Mouse (Mus musculus) forebrain, embryonic 12.5 days (tissue): ENCODE data around the gene Nrros. TPM values are rescaled to one million over a fixed set of nuclear protein-coding genes. Genes with fewer than 3 reads are reported as not detected.

Experiments used
- ATAC-seq: fragments of 200-750 bp; cut with Nextera tagmentation; 2 replicates; pipeline ENCODE4 v1.8.0; 2017; ENCODE audit warnings: moderate TSS enrichment; ENCODE audit not compliant: low FRiP score
- H3K27ac ChIP-seq: fragments of 300-500 bp; sonication (generic); 2 replicates; pipeline ENCODE4 v1.5.1; 2016; ENCODE audit warnings: mild to moderate bottlenecking
- H3K27me3 ChIP-seq: fragments of 300-500 bp; sonication (generic); 2 replicates; pipeline ENCODE4 v1.6.1; 2016; ENCODE audit warnings: mild to moderate bottlenecking
- H3K36me3 ChIP-seq: fragments of 300-500 bp; sonication (generic); replicated peaks from 2 replicates; pipeline ENCODE4 v1.6.1; 2016; ENCODE audit warnings: mild to moderate bottlenecking
- H3K4me1 ChIP-seq: fragments of 300-500 bp; sonication (generic); 2 replicates; pipeline ENCODE4 v1.6.1; 2016
- H3K4me2 ChIP-seq: fragments of 300-500 bp; sonication (generic); 2 replicates; pipeline ENCODE4 v1.6.1; 2016; ENCODE audit warnings: mild to moderate bottlenecking, moderate library complexity
- H3K4me3 ChIP-seq: fragments of 300-500 bp; sonication (generic); replicated peaks from 2 replicates; pipeline ENCODE4 v1.5.1; 2016; ENCODE audit warnings: mild to moderate bottlenecking
- H3K9ac ChIP-seq: fragments of 300-500 bp; sonication (generic); 2 replicates; pipeline ENCODE4 v1.6.1; 2016; ENCODE audit warnings: mild to moderate bottlenecking
- H3K9me3 ChIP-seq: fragments of 300-500 bp; sonication (generic); 2 replicates; pipeline ENCODE4 v1.6.1; 2016
- WGBS: fragments of 180-500 bp; shearing (Covaris S2); methylation state at CpG from one replicate; pipeline ENCODE4 v1.1.7; 2016; 5-methylcytosine and 5-hydroxymethylcytosine counted together
- polyA plus RNA-seq: library from polyadenylated mRNA; unstranded; fragments of >200 nt; fragmentation: Nextera tagmentation; extraction: Ambion mirVana; gene quantifications from 2 replicates; pipeline ENCODE4 v1.2.1, GENCODE M21; 2016

Gene Nrros
- 6.8 and 7.4 TPM in 2 replicates for polyA plus RNA-seq

DNA sequence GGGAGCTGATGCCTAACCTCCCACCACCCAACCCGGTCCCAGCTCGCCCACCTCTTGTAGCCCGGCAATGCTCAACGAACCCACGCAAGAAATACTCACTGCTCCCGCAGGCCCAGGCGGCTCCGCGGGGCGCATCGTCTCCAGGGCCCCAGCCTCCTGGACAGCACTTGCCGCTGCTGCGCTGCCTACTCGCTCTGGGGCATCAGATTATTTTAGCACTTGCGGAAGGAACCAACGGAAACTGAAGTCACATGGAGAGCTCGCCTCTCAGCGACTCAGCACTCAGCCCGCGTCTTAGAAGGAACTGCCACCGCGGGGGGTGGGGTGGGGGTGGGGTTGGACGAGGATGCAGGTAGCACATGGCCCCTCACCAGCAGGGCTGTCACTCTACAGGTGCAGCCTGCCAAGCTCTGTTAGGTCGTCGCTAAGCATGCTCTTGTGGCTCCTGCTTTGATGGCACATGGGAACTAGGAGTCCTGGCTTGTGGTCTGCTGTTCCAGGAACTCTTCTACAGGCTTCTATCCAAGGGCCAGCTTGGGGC is at the start of gene Nrros:
Gene Nrros, minus strand, starts transcription at position 314 of the 541 bp plus-strand sequence.
- Histone ChIP-seq H3K9ac (0 out of 2 replicates have a peak within 1 kb of the TSS, but pooled peaks have one; percentile 45), H3K27me3 (peaks cover 19% of the 10 kb centered on the region; the same call in 1 of the 2 replicates), H3K27ac (no peak within 1 kb of the TSS), H3K36me3 (no peaks in the 10 kb centered on the region), H3K4me1 (peaks cover 11% of the 10 kb centered on the region), H3K4me3 (peak within 1 kb of the TSS; percentile 33), H3K4me2 (peak within 1 kb of the TSS; percentile 57), H3K9me3 (no peaks in the 10 kb centered on the region)
- WGBS: 4% methylated on average over 25 of the region's 25 CpGs
- ATAC-seq: no peak

GRCm38 (mm10) chr16:32214804-32215576 is 49.6 kb upstream of the Nrros start:
- no peak for ATAC-seq
- Histone ChIP-seq H3K9me3 (0 out of 2 replicates have a peak, but pooled peaks cover 2% of the 10 kb centered on the region), H3K4me3 (no peak overlapping the region), H3K27me3 (no peaks in the 10 kb centered on the region), H3K27ac (no peak overlapping the region), H3K4me1 (no peaks in the 10 kb centered on the region), H3K36me3 (no peaks in the 10 kb centered on the region), H3K4me2 (no peak overlapping the region), H3K9ac (no peak overlapping the region)
- 83% methylated on average over 17 of the region's 17 CpGs for WGBS

DNA sequence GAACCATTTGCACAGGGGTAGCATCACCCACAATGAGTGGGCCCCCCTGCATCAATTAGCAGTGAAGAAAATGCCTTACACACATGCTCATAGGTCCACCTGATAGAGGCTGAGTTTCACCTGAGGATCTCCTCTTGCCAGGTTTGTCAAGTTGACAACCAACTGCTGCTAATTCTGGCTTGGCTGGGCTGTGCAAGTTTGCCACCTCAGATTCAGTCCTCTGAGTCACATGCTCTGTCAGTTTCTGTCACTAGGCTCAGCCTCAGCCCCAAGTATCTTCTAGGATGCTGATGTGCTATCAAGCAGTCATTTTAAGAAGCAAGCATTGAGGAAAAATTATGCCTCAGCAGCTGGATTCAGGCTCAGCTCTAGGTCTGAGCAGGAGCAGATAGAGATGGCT is 48.8 kb upstream of the Nrros start:
- Histone ChIP-seq H3K4me2 (no peak overlapping the region), H3K27me3 (no peaks in the 10 kb centered on the region), H3K9ac (no peak overlapping the region), H3K27ac (no peak overlapping the region), H3K36me3 (no peaks in the 10 kb centered on the region), H3K4me3 (no peak overlapping the region), H3K9me3 (0 out of 2 replicates have a peak, but pooled peaks cover 7% of the 10 kb centered on the region), H3K4me1 (no peaks in the 10 kb centered on the region)
- ATAC-seq: no peak

- no peak overlapping the region for H3K4me3 ChIP-seq
- H3K27me3 ChIP-seq: no peaks in the 10 kb centered on the region
- no peak overlapping the region for H3K27ac ChIP-seq
- no peaks in the 10 kb centered on the region for H3K36me3 ChIP-seq
- no peak overlapping the region for H3K9ac ChIP-seq
- ATAC-seq: no peak
- no peak overlapping the region for H3K4me2 ChIP-seq
- peaks cover 5% of the 10 kb centered on the region for H3K4me1 ChIP-seq
- H3K9me3 ChIP-seq: 0 out of 2 replicates have a peak, but pooled peaks cover 4% of the 10 kb centered on the region
- 65% methylated on average over 3 of the region's 3 CpGs for WGBS
Observed at GRCm38 (mm10) chr16:32204902-32205301, 39.5 kb upstream of the Nrros start.

DNA sequence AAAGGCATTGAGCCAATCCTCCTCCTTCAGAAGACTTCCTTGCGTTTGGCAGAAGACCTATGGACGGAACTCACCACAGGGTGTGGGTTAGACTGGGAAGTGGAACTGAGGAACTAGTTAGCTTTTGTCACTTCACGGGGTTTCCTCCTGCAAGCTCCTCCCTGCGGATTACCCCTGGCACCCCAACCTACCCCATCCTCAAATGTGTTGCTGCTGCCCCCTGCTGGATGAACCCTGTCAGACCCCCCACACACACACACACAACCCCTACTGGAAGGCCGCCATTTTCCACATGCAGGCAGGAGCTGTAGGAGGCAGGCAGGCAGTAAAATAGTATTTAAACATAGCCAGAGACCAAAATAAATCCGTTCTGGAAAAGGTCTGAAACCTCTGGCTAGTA is 37.3 kb upstream of the Nrros start:
- no peaks in the 10 kb centered on the region for H3K9me3 ChIP-seq
- no peaks in the 10 kb centered on the region for H3K36me3 ChIP-seq
- H3K4me1 ChIP-seq: peaks cover 5% of the 10 kb centered on the region
- H3K27me3 ChIP-seq: no peaks in the 10 kb centered on the region
- no peak overlapping the region for H3K4me3 ChIP-seq
- no peak overlapping the region for H3K4me2 ChIP-seq
- no peak for ATAC-seq
- 83% methylated on average over 6 of the region's 6 CpGs for WGBS
- H3K27ac ChIP-seq: no peak overlapping the region
- no peak overlapping the region for H3K9ac ChIP-seq

DNA sequence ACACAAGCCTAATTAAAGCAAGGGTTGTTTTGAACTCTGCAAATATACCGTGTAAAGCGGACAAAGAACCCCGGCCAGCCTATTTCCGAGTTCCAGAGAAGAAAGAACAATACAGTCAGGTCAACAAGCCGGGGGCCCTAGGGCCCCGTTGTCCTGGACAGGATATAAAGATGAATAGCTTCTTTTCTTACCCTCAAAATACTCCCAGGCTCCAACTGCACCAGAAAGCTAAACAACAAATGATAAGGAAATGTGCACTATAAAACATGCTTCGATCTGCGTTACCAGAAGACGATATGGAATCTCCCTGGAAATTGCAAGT is 35.6 kb upstream of the Nrros start:
- H3K4me3 ChIP-seq: no peak overlapping the region
- 38% methylated on average over 9 of the region's 9 CpGs for WGBS
- no peak overlapping the region for H3K27ac ChIP-seq
- H3K9me3 ChIP-seq: no peaks in the 10 kb centered on the region
- H3K27me3 ChIP-seq: no peaks in the 10 kb centered on the region
- H3K4me1 ChIP-seq: peaks cover 5% of the 10 kb centered on the region
- peak overlapping the region; percentile 0; the same call in 1 of the 2 replicates for H3K4me2 ChIP-seq
- no peak for ATAC-seq
- no peak overlapping the region for H3K9ac ChIP-seq
- H3K36me3 ChIP-seq: no peaks in the 10 kb centered on the region

- H3K27me3 ChIP-seq: no peaks in the 10 kb centered on the region
- no peak for ATAC-seq
- H3K4me3 ChIP-seq: no peak overlapping the region
- no peaks in the 10 kb centered on the region for H3K9me3 ChIP-seq
- peaks cover 5% of the 10 kb centered on the region for H3K4me1 ChIP-seq
- WGBS: 66% methylated on average over 21 of the region's 21 CpGs
- no peak overlapping the region for H3K27ac ChIP-seq
- peak overlapping the region; percentile 0; the same call in 1 of the 2 replicates for H3K4me2 ChIP-seq
- no peaks in the 10 kb centered on the region for H3K36me3 ChIP-seq
- H3K9ac ChIP-seq: no peak overlapping the region
Observed at GRCm38 (mm10) chr16:32200256-32201003, 35.0 kb upstream of the Nrros start.

GRCm38 (mm10) chr16:32190011-32190441 is 24.6 kb upstream of the Nrros start:
- no peak overlapping the region for H3K9ac ChIP-seq
- no peaks in the 10 kb centered on the region for H3K9me3 ChIP-seq
- WGBS: 65% methylated on average over 11 of the region's 12 CpGs
- H3K4me3 ChIP-seq: no peak overlapping the region
- no peak overlapping the region for H3K27ac ChIP-seq
- H3K36me3 ChIP-seq: no peaks in the 10 kb centered on the region
- no peak overlapping the region for H3K4me2 ChIP-seq
- no peaks in the 10 kb centered on the region for H3K4me1 ChIP-seq
- ATAC-seq: no peak
- H3K27me3 ChIP-seq: no peaks in the 10 kb centered on the region

DNA sequence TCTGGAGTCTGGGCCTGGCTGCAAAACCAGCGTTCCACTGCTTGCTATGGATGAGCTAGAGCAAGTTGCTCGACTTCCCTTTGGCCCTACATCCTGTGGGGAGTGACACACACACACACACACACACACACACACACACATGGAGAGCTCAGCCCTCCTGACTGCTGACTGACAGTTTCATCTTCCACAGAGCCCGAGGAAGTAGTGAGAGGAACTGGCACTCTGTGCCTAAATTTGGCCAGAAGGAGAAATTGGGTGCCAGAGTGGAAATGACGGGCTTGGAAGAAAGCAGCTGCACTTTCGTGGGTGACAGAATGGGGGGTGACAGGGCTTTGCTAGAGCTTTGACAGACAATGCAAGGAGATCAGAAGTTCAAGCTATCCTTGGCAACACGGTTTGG is 23.7 kb upstream of the Nrros start:
- no peak overlapping the region for H3K4me3 ChIP-seq
- no peak for ATAC-seq
- H3K4me1 ChIP-seq: no peaks in the 10 kb centered on the region
- H3K9ac ChIP-seq: no peak overlapping the region
- no peaks in the 10 kb centered on the region for H3K9me3 ChIP-seq
- no peaks in the 10 kb centered on the region for H3K27me3 ChIP-seq
- 70% methylated on average over 6 of the region's 6 CpGs for WGBS
- no peaks in the 10 kb centered on the region for H3K36me3 ChIP-seq
- no peak overlapping the region for H3K27ac ChIP-seq
- no peak overlapping the region for H3K4me2 ChIP-seq

DNA sequence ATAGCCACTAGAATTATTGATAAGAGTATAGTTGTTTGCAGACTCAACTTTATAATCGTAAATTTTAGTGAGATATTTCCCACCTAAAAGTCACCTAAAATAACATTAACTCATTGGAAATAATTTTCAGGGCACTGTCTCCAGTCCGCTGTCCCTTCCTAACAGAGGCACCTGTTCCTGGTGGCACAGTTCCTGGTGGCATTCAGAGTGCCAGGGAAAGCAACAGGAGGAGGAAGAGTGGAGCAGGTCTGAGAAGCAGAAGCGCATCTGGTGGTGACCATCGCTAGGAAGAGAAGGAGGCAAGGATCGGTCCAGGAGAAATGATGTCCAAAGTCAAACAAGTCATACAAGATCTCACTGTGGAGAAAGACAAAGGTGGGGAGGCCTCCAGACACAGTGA is 20.7 kb upstream of the Nrros start:
- 94% methylated on average over 5 of the region's 5 CpGs for WGBS
- H3K36me3 ChIP-seq: no peaks in the 10 kb centered on the region
- H3K9me3 ChIP-seq: no peaks in the 10 kb centered on the region
- H3K9ac ChIP-seq: no peak overlapping the region
- H3K4me2 ChIP-seq: no peak overlapping the region
- no peak overlapping the region for H3K27ac ChIP-seq
- H3K4me3 ChIP-seq: no peak overlapping the region
- H3K4me1 ChIP-seq: no peaks in the 10 kb centered on the region
- no peaks in the 10 kb centered on the region for H3K27me3 ChIP-seq
- no peak for ATAC-seq

DNA sequence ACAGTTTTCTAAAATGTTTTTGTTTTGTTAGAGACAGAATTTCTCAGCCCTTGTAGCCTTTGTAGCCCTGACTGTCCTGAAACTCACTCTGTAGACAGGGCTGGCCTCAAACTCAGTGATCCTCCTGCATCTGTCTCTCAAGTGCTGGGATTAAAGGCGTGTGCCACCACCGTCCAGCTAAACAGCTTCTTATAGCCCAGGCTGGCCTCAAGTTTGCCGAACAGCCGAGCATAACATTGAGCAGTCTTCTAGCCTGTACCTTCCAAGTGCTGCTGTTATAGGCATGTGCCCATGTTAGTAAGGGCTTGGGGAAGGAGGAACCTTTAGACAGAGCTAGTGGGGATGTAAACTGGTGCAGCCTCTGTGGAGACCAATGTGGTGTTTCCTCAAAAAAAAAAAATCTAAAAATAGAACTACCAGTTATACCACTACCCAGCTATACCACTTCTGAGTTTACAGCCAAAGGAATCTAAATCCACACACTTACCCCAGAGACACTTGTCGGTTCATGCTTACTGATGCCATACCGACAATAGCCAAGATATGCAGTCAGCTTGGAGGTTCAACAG is 14.0 kb upstream of the Nrros start, which contains the start of gene Bex6:
Gene Bex6, plus strand, starts transcription at position 491 of the 569 bp plus-strand sequence.
- WGBS: 85% methylated on average over 6 of the region's 6 CpGs
- no peaks in the 10 kb centered on the region for H3K27me3 ChIP-seq
- no peak within 1 kb of the TSS for H3K4me3 ChIP-seq
- H3K4me1 ChIP-seq: peaks cover 10% of the 10 kb centered on the region
- no peak for ATAC-seq
- H3K4me2 ChIP-seq: no peak within 1 kb of the TSS
- no peak within 1 kb of the TSS for H3K27ac ChIP-seq
- H3K9ac ChIP-seq: no peak within 1 kb of the TSS
- H3K9me3 ChIP-seq: no peaks in the 10 kb centered on the region
- H3K36me3 ChIP-seq: no peaks in the 10 kb centered on the region
